Mouse (Mus musculus): ENCODE measurements at regions not wholly inside any gene's neighbourhood (a gene's known extent, or its start where the extent isn't known, plus 50 kb on each side); places are given as distances from the start of the nearest gene placed in this dataset.

GRCm38 (mm10) chr17:9765680-9766250 is 96.2 kb upstream of the Pabpc6 start:
- H3K36me3 ChIP-seq (ENCODE audit: control insufficient read depth, insufficient read depth, low read length): no peaks in the 10 kb centered on the region
- ATAC-seq (ENCODE audit: low FRiP score) (no peak), DNase-seq (ENCODE audit: low spot score, missing footprints) (peak; percentile 91)
- H3K27ac ChIP-seq (ENCODE audit: low read depth, low read length): peak overlapping the region; percentile 92
- no peak overlapping the region for H3K4me3 ChIP-seq (ENCODE audit: low read depth, low read length)
- peaks cover 44% of the 10 kb centered on the region for H3K4me1 ChIP-seq (ENCODE audit: control insufficient read depth, insufficient read depth, low read length)
- H3K9me3 ChIP-seq (ENCODE audit: control insufficient read depth, low read length): no peaks in the 10 kb centered on the region
- WGBS: 49% methylated on average over 5 of the region's 5 CpGs
- H3K4me2 ChIP-seq: no peak overlapping the region; the same call in 1 of the 2 replicates
- H3K27me3 ChIP-seq (ENCODE audit: control insufficient read depth, insufficient read depth, low read length): no peaks in the 10 kb centered on the region
- H3K9ac ChIP-seq (ENCODE audit: low read length): no peak overlapping the region

- H3K27me3 ChIP-seq (ENCODE audit: control insufficient read depth, insufficient read depth, low read length): no peaks in the 10 kb centered on the region
- H3K9me3 ChIP-seq (ENCODE audit: control insufficient read depth, low read length): no peaks in the 10 kb centered on the region
- ATAC-seq (ENCODE audit: low FRiP score) (peak; percentile 92), DNase-seq (ENCODE audit: low spot score, missing footprints) (peak; percentile 96)
- peak overlapping the region; percentile 92 for H3K27ac ChIP-seq (ENCODE audit: low read depth, low read length)
- WGBS: under 1% methylated on average over 22 of the region's 22 CpGs
- no peaks in the 10 kb centered on the region for H3K36me3 ChIP-seq (ENCODE audit: control insufficient read depth, insufficient read depth, low read length)
- peak overlapping the region; percentile 47 for H3K4me2 ChIP-seq
- H3K9ac ChIP-seq (ENCODE audit: low read length): peak overlapping the region; percentile 53
- H3K4me1 ChIP-seq (ENCODE audit: control insufficient read depth, insufficient read depth, low read length): peaks cover 50% of the 10 kb centered on the region
- H3K4me3 ChIP-seq (ENCODE audit: low read depth, low read length): peak overlapping the region; percentile 15
Measured at GRCm38 (mm10) chr17:9764701-9765359, 95.3 kb upstream of the Pabpc6 start.

- Histone ChIP-seq H3K9me3 (ENCODE audit: control insufficient read depth, low read length) (no peaks in the 10 kb centered on the region), H3K9ac (ENCODE audit: low read length) (peak overlapping the region; percentile 63), H3K36me3 (ENCODE audit: control insufficient read depth, insufficient read depth, low read length) (no peaks in the 10 kb centered on the region), H3K4me2 (peak overlapping the region; percentile 47), H3K4me1 (ENCODE audit: control insufficient read depth, insufficient read depth, low read length) (peaks cover 54% of the 10 kb centered on the region), H3K27me3 (ENCODE audit: control insufficient read depth, insufficient read depth, low read length) (no peaks in the 10 kb centered on the region), H3K27ac (ENCODE audit: low read depth, low read length) (peak overlapping the region; percentile 85), H3K4me3 (ENCODE audit: low read depth, low read length) (peak overlapping the region; percentile 27)
- peak; percentile 30 for ATAC-seq (ENCODE audit: low FRiP score)
- 2% methylated on average over 9 of the region's 9 CpGs for WGBS
- peak; percentile 96 for DNase-seq (ENCODE audit: low spot score, missing footprints)
Measured at GRCm38 (mm10) chr17:9764041-9764606, 94.6 kb upstream of the Pabpc6 start.

- peak overlapping the region; percentile 67; the same call in 1 of the 2 replicates for H3K27ac ChIP-seq (ENCODE audit: low read depth, low read length)
- H3K9me3 ChIP-seq (ENCODE audit: control insufficient read depth, low read length): no peaks in the 10 kb centered on the region
- no peaks in the 10 kb centered on the region for H3K36me3 ChIP-seq (ENCODE audit: control insufficient read depth, insufficient read depth, low read length)
- H3K4me1 ChIP-seq (ENCODE audit: control insufficient read depth, insufficient read depth, low read length): peaks cover 54% of the 10 kb centered on the region
- 6% methylated on average over 9 of the region's 9 CpGs for WGBS
- DNase-seq (ENCODE audit: low spot score, missing footprints) (peak; percentile 97), ATAC-seq (ENCODE audit: low FRiP score) (peak; percentile 17; the same call in 1 of the 2 replicates)
- no peak overlapping the region for H3K4me3 ChIP-seq (ENCODE audit: low read depth, low read length)
- peak overlapping the region; percentile 47 for H3K4me2 ChIP-seq
- no peak overlapping the region; the same call in 1 of the 2 replicates for H3K9ac ChIP-seq (ENCODE audit: low read length)
- no peaks in the 10 kb centered on the region for H3K27me3 ChIP-seq (ENCODE audit: control insufficient read depth, insufficient read depth, low read length)
Measured at GRCm38 (mm10) chr17:9763110-9763509, 93.6 kb upstream of the Pabpc6 start.

- DNase-seq (ENCODE audit: low spot score, missing footprints) (peak; percentile 91), ATAC-seq (ENCODE audit: low FRiP score) (no peak)
- peaks cover 54% of the 10 kb centered on the region for H3K4me1 ChIP-seq (ENCODE audit: control insufficient read depth, insufficient read depth, low read length)
- no peak overlapping the region for H3K4me3 ChIP-seq (ENCODE audit: low read depth, low read length)
- 17% methylated on average over 7 of the region's 7 CpGs for WGBS
- H3K36me3 ChIP-seq (ENCODE audit: control insufficient read depth, insufficient read depth, low read length): no peaks in the 10 kb centered on the region
- H3K9me3 ChIP-seq (ENCODE audit: control insufficient read depth, low read length): no peaks in the 10 kb centered on the region
- H3K27me3 ChIP-seq (ENCODE audit: control insufficient read depth, insufficient read depth, low read length): no peaks in the 10 kb centered on the region
- peak overlapping the region; percentile 32 for H3K9ac ChIP-seq (ENCODE audit: low read length)
- H3K27ac ChIP-seq (ENCODE audit: low read depth, low read length): peak overlapping the region; percentile 67; the same call in 1 of the 2 replicates
- H3K4me2 ChIP-seq: peak overlapping the region; percentile 47; the same call in 1 of the 2 replicates
Measured at GRCm38 (mm10) chr17:9762436-9762835, 92.9 kb upstream of the Pabpc6 start.

- H3K27ac ChIP-seq (ENCODE audit: low read depth, low read length): no peak overlapping the region; the same call in 1 of the 2 replicates
- WGBS: 92% methylated on average over 2 of the region's 2 CpGs
- no peak overlapping the region for H3K9ac ChIP-seq (ENCODE audit: low read length)
- H3K4me3 ChIP-seq (ENCODE audit: low read depth, low read length): no peak overlapping the region
- DNase-seq (ENCODE audit: low spot score, missing footprints): peak; percentile 45
- no peaks in the 10 kb centered on the region for H3K9me3 ChIP-seq (ENCODE audit: control insufficient read depth, low read length)
- no peak overlapping the region for H3K4me2 ChIP-seq
- H3K27me3 ChIP-seq (ENCODE audit: control insufficient read depth, insufficient read depth, low read length): no peaks in the 10 kb centered on the region
- peaks cover 44% of the 10 kb centered on the region for H3K4me1 ChIP-seq (ENCODE audit: control insufficient read depth, insufficient read depth, low read length)
- no peaks in the 10 kb centered on the region for H3K36me3 ChIP-seq (ENCODE audit: control insufficient read depth, insufficient read depth, low read length)
- no peak for ATAC-seq (ENCODE audit: low FRiP score)
Measured at GRCm38 (mm10) chr17:9760706-9761059, 91.2 kb upstream of the Pabpc6 start.

GRCm38 (mm10) chr17:9760026-9760705 is 90.6 kb upstream of the Pabpc6 start:
- H3K9me3 ChIP-seq (ENCODE audit: control insufficient read depth, low read length): no peaks in the 10 kb centered on the region
- peak overlapping the region; percentile 60 for H3K27ac ChIP-seq (ENCODE audit: low read depth, low read length)
- no peaks in the 10 kb centered on the region for H3K36me3 ChIP-seq (ENCODE audit: control insufficient read depth, insufficient read depth, low read length)
- ATAC-seq (ENCODE audit: low FRiP score): no peak
- no peaks in the 10 kb centered on the region for H3K27me3 ChIP-seq (ENCODE audit: control insufficient read depth, insufficient read depth, low read length)
- no peak overlapping the region for H3K4me3 ChIP-seq (ENCODE audit: low read depth, low read length)
- 57% methylated on average over 8 of the region's 8 CpGs for WGBS
- DNase-seq (ENCODE audit: low spot score, missing footprints): peak; percentile 86
- H3K4me1 ChIP-seq (ENCODE audit: control insufficient read depth, insufficient read depth, low read length): peaks cover 39% of the 10 kb centered on the region
- H3K9ac ChIP-seq (ENCODE audit: low read length): no peak overlapping the region; the same call in 1 of the 2 replicates
- no peak overlapping the region for H3K4me2 ChIP-seq

- H3K27ac ChIP-seq (ENCODE audit: low read depth, low read length): peak overlapping the region; percentile 60; the same call in 1 of the 2 replicates
- 7% methylated on average over 7 of the region's 7 CpGs for WGBS
- H3K4me3 ChIP-seq (ENCODE audit: low read depth, low read length): no peak overlapping the region
- H3K4me2 ChIP-seq: no peak overlapping the region
- H3K36me3 ChIP-seq (ENCODE audit: control insufficient read depth, insufficient read depth, low read length): no peaks in the 10 kb centered on the region
- no peaks in the 10 kb centered on the region for H3K9me3 ChIP-seq (ENCODE audit: control insufficient read depth, low read length)
- H3K27me3 ChIP-seq (ENCODE audit: control insufficient read depth, insufficient read depth, low read length): no peaks in the 10 kb centered on the region
- peak; percentile 33 for ATAC-seq (ENCODE audit: low FRiP score)
- no peak overlapping the region for H3K9ac ChIP-seq (ENCODE audit: low read length)
- peak; percentile 89 for DNase-seq (ENCODE audit: low spot score, missing footprints)
- H3K4me1 ChIP-seq (ENCODE audit: control insufficient read depth, insufficient read depth, low read length): peaks cover 38% of the 10 kb centered on the region
Measured at GRCm38 (mm10) chr17:9759421-9759852, 89.9 kb upstream of the Pabpc6 start.
